Mouse (Mus musculus): ENCODE measurements around the gene Desi2. TPM values are rescaled to one million over a fixed set of nuclear protein-coding genes. Genes with fewer than 3 reads are reported as not detected.
"Not testable (repeated sequence)": the region's sequence is repeated elsewhere in the genome, so short reads cannot be mapped to it uniquely, and the experiment has no call there.

The Desi2 gene
- polyA plus RNA-seq, 1 experiment from 2014 or later, result 15.2 TPM

DNA sequence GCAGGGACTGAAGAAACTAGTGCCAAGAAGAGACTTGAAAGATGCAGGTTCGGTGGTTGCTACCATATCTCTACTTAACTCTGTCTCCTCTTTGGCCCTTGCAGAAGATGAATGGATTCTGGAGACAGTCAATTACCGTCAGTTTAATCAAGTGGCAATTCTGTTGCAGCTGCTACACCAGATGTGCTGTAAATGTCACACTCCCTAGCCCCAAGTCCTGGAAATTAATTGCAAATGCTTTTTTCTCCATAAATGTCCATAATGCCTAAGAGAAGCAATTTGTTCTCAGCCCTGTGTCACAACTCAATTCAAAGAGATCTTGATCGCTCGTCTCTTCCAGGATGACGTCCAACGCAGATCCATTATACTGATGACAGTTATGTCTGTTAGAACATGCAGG lies 83.4 kb downstream of the Desi2 start:
- Histone ChIP-seq H3K4me2 (no peak overlapping the region), H3K27me3 (replicated peaks) (peaks cover 10% of the 10 kb centered on the region), H3K9ac (no peak overlapping the region), H3K4me3 (no peak overlapping the region), H3K27ac (no peak overlapping the region), H3K36me3 (no peaks in the 10 kb centered on the region), H3K9me3 (replicated peaks) (no peaks in the 10 kb centered on the region), H3K4me1 (no peaks in the 10 kb centered on the region)
- 70% methylated on average over 6 of the region's 6 CpGs for WGBS (ENCODE audit: insufficient replicate concordance)
- no peak for ATAC-seq

DNA sequence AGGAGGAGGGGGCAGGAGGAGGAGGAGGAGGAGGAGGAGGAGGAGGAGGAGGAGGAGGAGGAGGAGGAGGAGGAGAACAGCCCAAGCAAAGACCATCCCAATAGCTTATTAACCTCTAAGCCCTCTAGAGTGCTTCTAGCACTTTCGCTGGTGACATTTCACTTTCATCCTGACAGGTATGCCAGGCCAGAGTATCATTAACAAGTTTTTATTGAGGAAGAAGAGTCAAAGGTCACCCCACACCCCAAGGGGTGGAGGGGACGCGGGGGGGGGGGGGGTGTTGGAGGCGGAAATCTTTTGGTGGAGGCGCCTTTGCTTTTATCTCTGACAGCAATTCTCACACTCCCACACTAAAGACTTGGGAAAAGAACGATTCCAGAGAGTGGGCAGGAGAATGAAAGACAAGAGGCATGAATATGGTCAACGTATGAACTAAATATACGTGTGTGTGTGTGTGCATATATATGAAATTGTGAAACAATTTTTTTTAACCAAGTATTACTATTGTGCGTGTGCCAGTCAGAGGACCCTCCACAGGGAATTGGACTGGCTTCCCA lies 88.0 kb downstream of the Desi2 start:
- Histone ChIP-seq H3K9ac (no peak overlapping the region), H3K27me3 (replicated peaks) (peaks cover 40% of the 10 kb centered on the region), H3K36me3 (no peaks in the 10 kb centered on the region), H3K4me2 (peak overlapping the region; percentile 75; the same call in 1 of the 2 replicates), H3K4me3 (no peak overlapping the region), H3K27ac (no peak overlapping the region), H3K9me3 (replicated peaks) (no peaks in the 10 kb centered on the region), H3K4me1 (peaks cover 9% of the 10 kb centered on the region; the same call in 1 of the 2 replicates)
- WGBS (ENCODE audit: insufficient replicate concordance), result 44% methylated on average over 9 of the region's 9 CpGs
- no peak for ATAC-seq

DNA sequence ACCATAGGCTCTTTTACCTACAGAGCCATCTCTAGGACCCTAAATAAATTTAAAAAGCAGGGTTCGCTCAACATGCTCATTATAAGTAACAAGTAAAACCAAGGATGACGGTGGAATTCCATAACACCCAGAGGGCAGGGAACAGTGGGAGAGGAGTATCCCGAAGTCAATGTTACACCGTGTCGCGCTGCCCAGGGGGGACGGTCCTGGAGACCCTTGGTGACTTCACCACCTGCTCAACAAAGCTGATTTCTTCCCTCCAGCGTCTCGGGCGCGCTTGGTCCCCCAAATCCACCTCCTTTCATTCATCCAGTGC lies 88.5 kb downstream of the Desi2 start:
- H3K4me2 ChIP-seq, result peak overlapping the region; percentile 75
- WGBS (ENCODE audit: insufficient replicate concordance), result 9% methylated on average over 11 of the region's 11 CpGs
- H3K27ac ChIP-seq, result no peak overlapping the region
- no peak overlapping the region for H3K9ac ChIP-seq
- H3K36me3 ChIP-seq, result no peaks in the 10 kb centered on the region
- no peak for ATAC-seq
- H3K4me3 ChIP-seq, result peak overlapping the region; percentile 59
- peaks cover 40% of the 10 kb centered on the region for H3K27me3 ChIP-seq (replicated peaks)
- peaks cover 9% of the 10 kb centered on the region; the same call in 1 of the 2 replicates for H3K4me1 ChIP-seq
- no peaks in the 10 kb centered on the region for H3K9me3 ChIP-seq (replicated peaks)

DNA sequence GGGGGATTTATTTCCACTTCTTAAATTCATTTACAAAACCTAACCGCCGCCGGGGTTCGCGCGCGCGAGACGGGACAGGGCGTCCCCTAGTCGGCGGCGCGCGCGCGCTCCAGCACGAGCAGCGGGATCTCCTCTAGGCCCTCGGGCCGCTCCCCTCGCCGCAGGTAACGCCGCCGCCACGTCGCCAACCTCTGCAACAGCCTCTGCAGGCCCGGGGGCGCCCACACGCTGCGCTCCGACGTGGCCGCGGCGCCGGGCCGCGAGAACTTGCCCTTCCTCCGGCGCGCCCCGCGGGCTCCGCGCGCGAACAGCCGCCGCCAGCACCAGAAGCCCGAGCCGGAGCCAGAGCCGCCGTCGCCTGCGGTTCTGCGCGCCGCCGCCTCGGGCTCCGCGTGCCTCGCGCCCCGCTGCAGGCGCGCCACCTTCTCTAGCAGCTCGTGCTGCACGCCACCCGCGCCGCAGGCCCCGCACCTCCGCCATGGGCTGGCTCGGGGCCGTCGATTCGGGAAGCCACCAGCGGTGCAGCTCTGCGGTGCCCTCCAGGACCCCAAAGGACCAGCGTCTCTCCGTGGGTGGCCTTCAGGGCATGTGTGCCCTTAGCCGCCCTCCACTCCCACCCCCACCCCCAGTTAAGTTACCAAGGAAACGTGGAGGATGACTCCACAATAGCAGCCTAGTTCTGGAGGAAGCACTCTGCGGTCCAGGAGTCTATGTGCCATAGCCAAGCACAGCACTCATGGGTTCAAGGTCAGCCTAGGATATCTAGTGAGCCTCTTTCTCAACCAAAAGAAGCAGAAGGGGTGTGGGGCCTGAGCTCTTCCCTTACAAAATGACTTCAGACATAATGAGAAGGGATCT lies 89.1 kb downstream of the Desi2 start:
- Histone ChIP-seq H3K36me3 (no peaks in the 10 kb centered on the region), H3K4me3 (peak overlapping the region; percentile 59), H3K9ac (peak overlapping the region; percentile 45), H3K4me1 (peaks cover 9% of the 10 kb centered on the region; the same call in 1 of the 2 replicates), H3K27ac (no peak overlapping the region), H3K27me3 (replicated peaks) (peaks cover 40% of the 10 kb centered on the region), H3K4me2 (peak overlapping the region; percentile 75), H3K9me3 (replicated peaks) (no peaks in the 10 kb centered on the region)
- under 1% methylated on average over 87 of the region's 87 CpGs for WGBS (ENCODE audit: insufficient replicate concordance)
- peak; percentile 59; the same call in 1 of the 2 replicates for ATAC-seq

DNA sequence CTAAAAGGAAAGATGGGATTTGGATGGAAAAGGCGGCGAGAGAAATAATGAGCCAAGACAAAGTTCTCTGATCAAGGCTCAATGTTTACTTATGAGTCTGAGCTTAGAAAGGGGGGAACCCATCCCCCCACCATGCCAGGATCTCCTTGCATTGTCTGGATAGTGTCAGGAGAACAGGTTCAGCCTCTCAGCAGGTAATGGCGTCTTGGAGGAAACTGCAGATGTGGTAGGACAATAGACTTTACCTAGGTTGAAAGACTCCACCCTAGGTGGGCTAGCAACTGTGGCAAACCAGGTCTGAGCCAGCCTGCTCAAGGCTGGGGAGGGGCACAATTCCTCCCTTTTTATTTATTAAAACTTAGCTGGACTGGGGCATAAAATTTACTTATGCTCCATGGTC lies 96.1 kb downstream of the Desi2 start:
- not testable (repeated sequence) for H3K4me3 ChIP-seq; H3K4me1 ChIP-seq; H3K4me2 ChIP-seq; H3K9ac ChIP-seq; H3K9me3 ChIP-seq (replicated peaks); ATAC-seq; H3K36me3 ChIP-seq; H3K27ac ChIP-seq; H3K27me3 ChIP-seq (replicated peaks)
- WGBS (ENCODE audit: insufficient replicate concordance), result 68% methylated on average over 3 of the region's 3 CpGs

DNA sequence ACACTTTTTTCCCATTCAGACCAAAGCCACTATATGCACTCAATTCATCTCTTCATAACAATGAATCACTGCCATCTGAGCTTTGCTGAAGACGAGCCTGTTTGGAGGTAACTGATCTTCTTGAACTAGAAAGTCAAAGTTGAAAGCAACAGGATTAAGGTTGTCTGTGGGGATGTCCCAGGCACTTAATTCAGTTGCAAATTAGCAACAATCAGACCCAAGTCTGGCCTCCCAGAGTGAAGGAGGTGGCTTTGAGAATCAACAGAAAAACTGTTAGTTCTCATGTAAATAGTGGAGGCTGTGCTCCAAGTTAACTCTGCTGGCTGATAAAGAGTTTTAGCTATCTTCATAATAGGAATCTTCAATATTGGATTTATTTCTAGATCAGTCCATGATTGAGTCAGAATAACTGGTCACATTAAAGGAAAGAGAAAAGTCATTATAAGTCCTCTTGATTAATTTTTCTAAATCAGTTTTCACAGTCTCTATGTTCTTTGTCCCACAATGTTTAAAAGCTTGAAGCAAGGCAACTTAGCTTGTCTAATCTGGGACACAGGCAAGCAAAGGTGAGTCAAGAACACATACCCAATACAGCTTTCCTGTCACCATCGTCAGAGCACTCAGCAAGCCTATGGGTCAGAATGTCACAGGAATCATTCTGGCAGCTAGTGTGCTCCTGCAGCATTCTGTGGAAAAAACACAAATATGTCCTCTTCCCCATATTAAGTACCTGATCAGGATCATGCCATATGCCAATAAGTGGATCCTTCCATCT lies 96.9 kb downstream of the Desi2 start:
- no peak overlapping the region for H3K9ac ChIP-seq
- no peaks in the 10 kb centered on the region for H3K4me1 ChIP-seq
- H3K27ac ChIP-seq, result no peak overlapping the region
- 59% methylated on average over 2 of the region's 2 CpGs for WGBS (ENCODE audit: insufficient replicate concordance)
- H3K9me3 ChIP-seq (replicated peaks), result no peaks in the 10 kb centered on the region
- no peak overlapping the region for H3K4me2 ChIP-seq
- ATAC-seq, result no peak
- H3K36me3 ChIP-seq, result no peaks in the 10 kb centered on the region
- H3K4me3 ChIP-seq, result no peak overlapping the region
- H3K27me3 ChIP-seq (replicated peaks), result no peaks in the 10 kb centered on the region

DNA sequence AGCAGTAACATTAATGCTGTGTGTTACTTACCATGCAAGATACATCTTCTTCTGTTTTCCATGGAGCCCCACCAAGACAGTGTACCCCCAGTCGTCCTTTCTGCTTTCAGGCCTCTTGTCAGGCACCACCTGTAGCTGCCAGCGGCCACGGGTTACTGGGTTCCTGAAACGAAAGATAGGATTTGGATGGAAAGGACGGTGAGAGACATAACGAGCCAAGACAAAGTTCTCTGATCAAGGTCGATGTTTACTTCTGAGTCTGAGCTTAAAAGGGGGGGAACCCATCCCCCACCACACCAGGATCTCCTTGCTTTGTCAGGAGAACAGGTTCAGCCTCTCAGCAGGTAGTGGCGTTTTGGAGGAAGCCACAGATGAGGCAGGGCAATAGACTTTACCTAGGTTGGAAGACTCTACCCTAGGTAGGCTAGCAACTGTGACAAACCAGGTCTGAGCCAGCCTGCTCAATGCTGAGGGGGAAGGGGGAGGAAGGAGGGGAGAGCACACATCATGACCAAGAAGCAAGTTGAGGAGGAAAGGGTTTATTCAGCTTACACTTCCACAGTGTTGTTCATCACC lies 100.5 kb downstream of the Desi2 start:
- Histone ChIP-seq H3K4me1 (no peaks in the 10 kb centered on the region), H3K4me2 (no peak overlapping the region), H3K9me3 (replicated peaks) (no peaks in the 10 kb centered on the region), H3K27me3 (replicated peaks) (no peaks in the 10 kb centered on the region), H3K4me3 (no peak overlapping the region), H3K27ac (no peak overlapping the region), H3K36me3 (no peaks in the 10 kb centered on the region), H3K9ac (no peak overlapping the region)
- ATAC-seq, result no peak
- WGBS (ENCODE audit: insufficient replicate concordance), result 42% methylated on average over 8 of the region's 8 CpGs

DNA sequence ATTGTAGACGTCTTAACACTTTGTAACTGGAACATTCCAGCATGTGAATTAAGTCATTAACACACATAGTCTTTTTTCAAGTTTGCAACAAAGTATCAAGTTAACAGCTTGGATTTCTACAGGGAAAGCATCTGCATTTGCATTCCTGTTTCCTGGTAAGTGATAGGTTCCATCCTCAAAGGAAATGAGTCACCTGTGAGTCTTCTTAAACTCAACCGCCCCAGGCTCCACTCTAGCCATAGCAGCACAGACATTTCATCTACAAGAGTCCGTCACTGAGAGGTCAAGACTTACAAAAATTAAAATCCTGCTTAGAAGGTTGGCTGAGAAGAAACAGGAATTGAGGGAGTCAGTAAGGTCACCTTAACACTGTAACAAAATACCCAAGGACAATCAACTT lies 104.5 kb downstream of the Desi2 start:
- no peak for ATAC-seq
- WGBS (ENCODE audit: insufficient replicate concordance), result 52% methylated on average over 3 of the region's 3 CpGs

DNA sequence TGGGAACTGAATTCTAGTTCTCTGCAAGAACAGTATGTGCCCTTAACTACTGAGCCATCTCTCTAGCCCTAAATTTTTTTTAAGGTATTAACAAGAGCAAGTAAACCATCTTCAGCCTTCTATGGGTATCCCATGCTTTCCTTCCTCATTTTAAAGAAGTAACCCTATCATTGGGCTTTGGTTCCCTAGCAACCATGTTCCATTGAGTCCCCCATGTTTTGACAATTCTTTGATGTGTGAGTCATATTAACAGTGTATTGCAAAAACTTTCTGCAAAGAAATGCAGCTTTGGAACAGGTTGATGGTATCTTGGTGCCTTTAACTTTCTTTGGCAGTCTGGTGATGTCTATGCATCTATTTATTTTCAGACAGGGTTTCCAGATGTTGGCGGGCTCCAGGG lies 106.8 kb downstream of the Desi2 start:
- H3K4me3 ChIP-seq, result no peak overlapping the region
- ATAC-seq, result no peak
- H3K36me3 ChIP-seq, result no peaks in the 10 kb centered on the region
- H3K4me2 ChIP-seq, result no peak overlapping the region
- WGBS (ENCODE audit: insufficient replicate concordance), result 78% methylated on average over 1 of the region's 1 CpGs
- H3K27me3 ChIP-seq (replicated peaks), result no peaks in the 10 kb centered on the region
- H3K27ac ChIP-seq, result no peak overlapping the region
- no peaks in the 10 kb centered on the region for H3K4me1 ChIP-seq
- H3K9me3 ChIP-seq (replicated peaks), result no peaks in the 10 kb centered on the region
- H3K9ac ChIP-seq, result no peak overlapping the region

More for the DNA sequence above, 104.5 kb downstream of the Desi2 start:
- no peaks in the 10 kb centered on the region for H3K36me3 ChIP-seq
- no peak overlapping the region for H3K4me3 ChIP-seq
- no peak overlapping the region for H3K4me2 ChIP-seq
- H3K9me3 ChIP-seq (replicated peaks), result no peaks in the 10 kb centered on the region
- no peaks in the 10 kb centered on the region for H3K4me1 ChIP-seq
- H3K27me3 ChIP-seq (replicated peaks), result no peaks in the 10 kb centered on the region
- H3K27ac ChIP-seq, result no peak overlapping the region
- H3K9ac ChIP-seq, result no peak overlapping the region

DNA sequence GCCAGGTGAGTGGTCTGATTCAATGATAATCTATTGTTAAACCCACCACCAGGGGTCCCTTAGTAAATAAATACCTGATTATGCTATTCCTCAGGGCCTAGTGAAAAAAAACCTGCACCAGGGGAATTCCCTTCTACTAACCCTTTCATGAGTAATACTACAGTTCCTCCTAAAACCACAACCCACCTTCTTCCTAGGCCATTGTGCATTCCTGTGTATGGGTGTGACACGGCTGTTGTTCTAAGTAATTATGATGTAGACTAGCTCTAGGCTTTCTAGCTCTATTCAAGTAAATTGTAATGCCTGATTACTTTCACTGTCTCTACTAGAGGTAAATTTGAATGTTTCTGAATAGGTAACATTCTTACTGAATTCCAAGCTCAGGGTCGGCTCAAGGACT lies 114.0 kb downstream of the Desi2 start:
- not testable (repeated sequence) for H3K9ac ChIP-seq; H3K4me2 ChIP-seq; H3K4me1 ChIP-seq; H3K27ac ChIP-seq; H3K36me3 ChIP-seq; ATAC-seq; H3K27me3 ChIP-seq (replicated peaks); H3K9me3 ChIP-seq (replicated peaks); H3K4me3 ChIP-seq
- whole genome bisulfite sequencing (ENCODE audit: insufficient replicate concordance), result 57% methylated on average over 2 of the region's 2 CpGs

DNA sequence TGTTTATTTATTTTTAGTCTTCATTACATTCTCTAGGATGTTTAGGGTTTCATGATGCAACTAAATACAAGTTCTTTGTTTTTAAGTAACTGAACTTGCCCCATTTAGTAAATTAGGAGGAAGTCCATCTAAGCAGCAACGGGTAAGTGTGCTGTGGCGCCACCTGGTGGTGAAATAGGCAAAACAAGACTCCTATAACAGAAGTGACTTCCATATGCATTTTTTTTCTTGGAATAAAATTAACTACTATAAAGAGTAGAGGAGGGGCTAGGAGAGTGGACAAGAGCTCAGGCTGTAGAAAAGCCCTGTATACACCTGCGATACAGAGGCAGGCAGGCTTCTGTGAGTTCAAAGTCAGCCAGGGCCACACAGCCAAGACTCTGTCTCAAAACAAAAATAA lies 116.2 kb downstream of the Desi2 start:
- Histone ChIP-seq H3K4me3 (no peak overlapping the region), H3K4me1 (0 out of 2 replicates have a peak, but pooled peaks cover 3% of the 10 kb centered on the region), H3K27ac (no peak overlapping the region), H3K36me3 (no peaks in the 10 kb centered on the region), H3K9ac (no peak overlapping the region), H3K27me3 (replicated peaks) (no peaks in the 10 kb centered on the region), H3K4me2 (no peak overlapping the region), H3K9me3 (replicated peaks) (0 out of 2 replicates have a peak, but pooled peaks cover 6% of the 10 kb centered on the region)
- WGBS (ENCODE audit: insufficient replicate concordance), result 13% methylated on average over 3 of the region's 3 CpGs
- ATAC-seq, result 0 out of 2 replicates have a peak, but pooled peaks have one; percentile 21

Data from liver, embryonic 12.5 days (tissue).